Mouse (Mus musculus): ENCODE results near the gene Bmper. TPM values are rescaled to one million over a fixed set of nuclear protein-coding genes. Genes with fewer than 3 reads are reported as not detected.

Gene Bmper
- polyA plus RNA-seq, 1 experiment from 2014 or later = 13.4 TPM

GRCm38 (mm10) chr9:23364047-23364446 is 141.2 kb downstream of the Bmper start:
- no peak overlapping the region for H3K4me3 ChIP-seq (replicated peaks; ENCODE audit: low read depth, low read length)
- DNase-seq (ENCODE audit: low spot score) = no peak
- no peak for TF ChIP-seq CTCF (IDR thresholded peaks at IDR 0.05; ENCODE audit: low read depth)
- no peaks in the 10 kb centered on the region for H3K4me1 ChIP-seq (replicated peaks; ENCODE audit: insufficient read depth, low read length)
- ATAC-seq (replicated peaks; ENCODE audit: low FRiP score, low read depth) = no peak
- 86% methylated on average over 2 of the region's 2 CpGs for WGBS
- no peak overlapping the region for H3K9ac ChIP-seq (ENCODE audit: low read depth, low read length)
- H3K27ac ChIP-seq = no peak overlapping the region
- no peaks in the 10 kb centered on the region for H3K9me3 ChIP-seq (replicated peaks; ENCODE audit: low read length)
- no peaks in the 10 kb centered on the region for H3K36me3 ChIP-seq (ENCODE audit: insufficient read depth, low read length)
- no peak overlapping the region for H3K4me2 ChIP-seq (ENCODE audit: low read length)
- H3K27me3 ChIP-seq (ENCODE audit: insufficient read depth, low read length) = no peaks in the 10 kb centered on the region

DNA sequence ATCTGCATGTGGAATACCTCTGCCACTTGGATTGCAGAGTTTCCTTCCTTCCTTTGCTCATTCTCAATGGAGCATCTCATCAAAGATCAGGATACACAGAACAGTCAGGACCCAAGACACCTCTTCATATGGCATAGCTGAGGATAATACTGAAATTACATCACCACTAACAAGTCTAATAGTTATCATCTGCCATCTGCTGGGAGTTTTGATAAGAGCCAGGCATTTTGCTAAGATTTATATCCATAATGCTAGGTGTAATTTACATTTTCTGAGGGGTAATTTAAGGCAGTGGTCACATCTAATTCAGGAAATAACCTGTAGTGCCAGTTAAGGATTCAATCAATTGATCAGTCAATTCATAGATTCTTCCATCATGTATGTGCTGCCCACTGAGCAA is 145.2 kb downstream of the Bmper start:
- H3K4me3 ChIP-seq (replicated peaks; ENCODE audit: low read depth, low read length) = no peak overlapping the region
- H3K27me3 ChIP-seq (ENCODE audit: insufficient read depth, low read length) = no peaks in the 10 kb centered on the region
- no peaks in the 10 kb centered on the region for H3K9me3 ChIP-seq (replicated peaks; ENCODE audit: low read length)
- no peak overlapping the region for H3K9ac ChIP-seq (ENCODE audit: low read depth, low read length)
- ATAC-seq (replicated peaks; ENCODE audit: low FRiP score, low read depth) = no peak
- H3K4me1 ChIP-seq (replicated peaks; ENCODE audit: insufficient read depth, low read length) = no peaks in the 10 kb centered on the region
- H3K4me2 ChIP-seq (ENCODE audit: low read length) = no peak overlapping the region
- H3K27ac ChIP-seq = no peak overlapping the region
- H3K36me3 ChIP-seq (ENCODE audit: insufficient read depth, low read length) = no peaks in the 10 kb centered on the region
- TF ChIP-seq CTCF (IDR thresholded peaks at IDR 0.05; ENCODE audit: low read depth) = no peak
- DNase-seq (ENCODE audit: low spot score) = no peak

GRCm38 (mm10) chr9:23374789-23375460 is 152.0 kb downstream of the Bmper start:
- DNase-seq (ENCODE audit: low spot score) (no peak), ATAC-seq (replicated peaks; ENCODE audit: low FRiP score, low read depth) (no peak)
- Histone ChIP-seq H3K27me3 (ENCODE audit: insufficient read depth, low read length) (no peaks in the 10 kb centered on the region), H3K9ac (ENCODE audit: low read depth, low read length) (no peak overlapping the region), H3K4me3 (replicated peaks; ENCODE audit: low read depth, low read length) (no peak overlapping the region), H3K4me1 (replicated peaks; ENCODE audit: insufficient read depth, low read length) (no peaks in the 10 kb centered on the region), H3K27ac (no peak overlapping the region), H3K9me3 (replicated peaks; ENCODE audit: low read length) (no peaks in the 10 kb centered on the region), H3K4me2 (ENCODE audit: low read length) (no peak overlapping the region), H3K36me3 (ENCODE audit: insufficient read depth, low read length) (no peaks in the 10 kb centered on the region)
- TF ChIP-seq CTCF (IDR thresholded peaks at IDR 0.05; ENCODE audit: low read depth) = no peak
- 59% methylated on average over 4 of the region's 4 CpGs for WGBS

GRCm38 (mm10) chr9:23377831-23378730 is 155.2 kb downstream of the Bmper start:
- TF ChIP-seq CTCF (IDR thresholded peaks at IDR 0.05; ENCODE audit: low read depth) = no peak
- 60% methylated on average over 5 of the region's 5 CpGs for WGBS
- DNase-seq (ENCODE audit: low spot score) = no peak
- no peaks in the 10 kb centered on the region for H3K36me3 ChIP-seq (ENCODE audit: insufficient read depth, low read length)
- no peak overlapping the region for H3K4me3 ChIP-seq (replicated peaks; ENCODE audit: low read depth, low read length)
- no peaks in the 10 kb centered on the region for H3K27me3 ChIP-seq (ENCODE audit: insufficient read depth, low read length)
- H3K4me1 ChIP-seq (replicated peaks; ENCODE audit: insufficient read depth, low read length) = no peaks in the 10 kb centered on the region
- H3K4me2 ChIP-seq (ENCODE audit: low read length) = no peak overlapping the region
- no peaks in the 10 kb centered on the region for H3K9me3 ChIP-seq (replicated peaks; ENCODE audit: low read length)
- H3K27ac ChIP-seq = no peak overlapping the region
- H3K9ac ChIP-seq (ENCODE audit: low read depth, low read length) = no peak overlapping the region
- ATAC-seq (replicated peaks; ENCODE audit: low FRiP score, low read depth) = no peak

- Histone ChIP-seq H3K4me3 (replicated peaks; ENCODE audit: low read depth, low read length) (no peak overlapping the region), H3K9ac (ENCODE audit: low read depth, low read length) (no peak overlapping the region), H3K27me3 (ENCODE audit: insufficient read depth, low read length) (no peaks in the 10 kb centered on the region), H3K36me3 (ENCODE audit: insufficient read depth, low read length) (no peaks in the 10 kb centered on the region), H3K4me2 (ENCODE audit: low read length) (no peak overlapping the region), H3K4me1 (replicated peaks; ENCODE audit: insufficient read depth, low read length) (no peaks in the 10 kb centered on the region), H3K9me3 (replicated peaks; ENCODE audit: low read length) (no peaks in the 10 kb centered on the region), H3K27ac (no peak overlapping the region)
- WGBS = 36% methylated on average over 6 of the region's 6 CpGs
- no peak for DNase-seq (ENCODE audit: low spot score)
- no peak for TF ChIP-seq CTCF (IDR thresholded peaks at IDR 0.05; ENCODE audit: low read depth)
- no peak for ATAC-seq (replicated peaks; ENCODE audit: low FRiP score, low read depth)
These were observed 155.9 kb downstream of the Bmper start for GRCm38 (mm10) chr9:23378731-23379170.

GRCm38 (mm10) chr9:23380171-23380835 is 157.4 kb downstream of the Bmper start:
- Histone ChIP-seq H3K27ac (no peak overlapping the region), H3K36me3 (ENCODE audit: insufficient read depth, low read length) (no peaks in the 10 kb centered on the region), H3K9me3 (replicated peaks; ENCODE audit: low read length) (no peaks in the 10 kb centered on the region), H3K4me1 (replicated peaks; ENCODE audit: insufficient read depth, low read length) (no peaks in the 10 kb centered on the region), H3K27me3 (ENCODE audit: insufficient read depth, low read length) (no peaks in the 10 kb centered on the region), H3K4me2 (ENCODE audit: low read length) (no peak overlapping the region), H3K4me3 (replicated peaks; ENCODE audit: low read depth, low read length) (no peak overlapping the region), H3K9ac (ENCODE audit: low read depth, low read length) (no peak overlapping the region)
- no peak for ATAC-seq (replicated peaks; ENCODE audit: low FRiP score, low read depth)
- TF ChIP-seq CTCF (IDR thresholded peaks at IDR 0.05; ENCODE audit: low read depth) = no peak
- no peak for DNase-seq (ENCODE audit: low spot score)
- WGBS = 52% methylated on average over 5 of the region's 5 CpGs
